Mouse (Mus musculus) midbrain, postnatal 0 days (tissue): Measurements from ENCODE around the gene Gm42715. TPM values are rescaled to one million over a fixed set of nuclear protein-coding genes. Genes with fewer than 3 reads are reported as not detected.
"Not testable (repeated sequence)": the region's sequence is repeated elsewhere in the genome, so short reads cannot be mapped to it uniquely, and the experiment has no call there.

ENCODE experiments used
- ATAC-seq: fragments of 200-750 bp; cut with Nextera tagmentation; 2 replicates; pipeline ENCODE4 v1.8.0; 2017; ENCODE audit warnings: moderate number of reproducible peaks, mild to moderate bottlenecking, moderate TSS enrichment, moderate library complexity; ENCODE audit not compliant: low FRiP score
- DNase-seq: peaks from one replicate; pipeline ENCODE4 v3.0.0-alpha.2; 2015; ENCODE audit warnings: low spot score
- H3K27ac ChIP-seq: fragments of 300-500 bp; sonication (generic); 2 replicates; pipeline ENCODE4 v1.5.1; 2014; ENCODE audit warnings: low read depth, mild to moderate bottlenecking, low read length, mixed read lengths
- H3K27me3 ChIP-seq: fragments of 300-500 bp; sonication (generic); 2 replicates; pipeline ENCODE4 v1.6.1; 2014; ENCODE audit warnings: low read length, control low read depth, mixed read lengths; ENCODE audit not compliant: insufficient read depth
- H3K36me3 ChIP-seq: fragments of 300-500 bp; sonication (generic); 2 replicates; pipeline ENCODE4 v1.6.1; 2014; ENCODE audit warnings: low read length, control low read depth, mixed read lengths; ENCODE audit not compliant: insufficient read depth
- H3K4me1 ChIP-seq: fragments of 300-500 bp; sonication (generic); 2 replicates; pipeline ENCODE4 v1.6.1; 2014; ENCODE audit warnings: mild to moderate bottlenecking, control low read depth, antibody characterized with exemption, low read length, mixed read lengths; ENCODE audit not compliant: insufficient read depth
- H3K4me2 ChIP-seq: fragments of 300-500 bp; sonication (generic); 2 replicates; pipeline ENCODE4 v1.6.1; 2014; ENCODE audit warnings: low read depth, mild to moderate bottlenecking, low read length, mixed read lengths; ENCODE audit not compliant: poor library complexity, severe bottlenecking
- H3K4me3 ChIP-seq: fragments of 300-500 bp; sonication (generic); 2 replicates; pipeline ENCODE4 v1.5.1; 2014; ENCODE audit warnings: low read depth, mild to moderate bottlenecking, low read length, moderate library complexity
- H3K9ac ChIP-seq: fragments of 300-500 bp; sonication (generic); replicated peaks from 2 replicates; pipeline ENCODE4 v1.6.1; 2014; ENCODE audit warnings: mild to moderate bottlenecking, low read length, moderate library complexity, mixed read lengths; ENCODE audit not compliant: poor library complexity, severe bottlenecking
- H3K9me3 ChIP-seq: fragments of 300-500 bp; sonication (generic); 2 replicates; pipeline ENCODE4 v1.6.1; 2016; ENCODE audit warnings: low read length, control low read depth
- CTCF ChIP-seq: IDR thresholded peaks from 2 replicates; pipeline ENCODE4 v1.5.1; 2016; ENCODE audit warnings: antibody characterized with exemption, mild to moderate bottlenecking
- WGBS: fragments of 180-500 bp; shearing (Covaris S2); extraction: QIAGEN DNeasy Blood & Tissue Kit; methylation state at CpG from one replicate; pipeline ENCODE4 v1.1.7; 2014; 5-methylcytosine and 5-hydroxymethylcytosine counted together
- polyA plus RNA-seq: library from polyadenylated mRNA; unstranded; fragments of >200 nt; fragmentation: Nextera tagmentation; extraction: Ambion mirVana; gene quantifications from 2 replicates; pipeline ENCODE4 v1.2.1, GENCODE M21; 2015
- total RNA-seq: library from RNA; depleted of rRNA; stranded (reverse); fragments of >200 nt; gene quantifications from 2 replicates; pipeline ENCODE4 v1.2.3, GENCODE M21; 2014

The Gm42715 gene
- total and polyA plus RNA-seq, 2 experiments from 2014 or later = 11.4 to 19.6 TPM

DNA sequence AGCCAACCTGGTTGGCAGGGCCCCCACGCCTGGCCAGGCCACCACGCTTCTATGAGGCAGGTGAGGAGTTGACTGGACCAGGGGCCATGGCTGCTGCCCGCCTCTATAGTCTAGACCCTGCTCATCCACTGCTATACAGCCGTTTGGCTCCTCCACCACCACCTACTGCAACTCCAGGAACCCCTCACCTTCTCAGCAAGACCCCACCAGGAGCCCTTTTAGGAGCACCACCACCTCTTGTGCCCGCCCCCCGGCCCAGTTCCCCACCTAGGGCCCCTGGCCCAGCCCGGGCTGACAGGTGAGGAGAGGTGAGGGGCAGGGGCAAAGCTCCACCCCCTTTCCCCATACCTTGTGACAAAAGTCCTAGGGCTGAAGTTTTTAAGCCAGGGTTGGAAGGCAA, 29.4 kb upstream of the Gm42715 start:
- no peaks in the 10 kb centered on the region for H3K9me3 ChIP-seq
- no peak; the same call in 1 of the 2 replicates for ATAC-seq
- H3K27ac ChIP-seq = no peak overlapping the region
- no peaks in the 10 kb centered on the region for H3K4me1 ChIP-seq
- no peaks in the 10 kb centered on the region for H3K27me3 ChIP-seq
- H3K4me3 ChIP-seq = no peak overlapping the region
- H3K36me3 ChIP-seq = peaks cover 47% of the 10 kb centered on the region
- TF ChIP-seq CTCF = no peak
- 99% methylated on average over 7 of the region's 7 CpGs for WGBS
- DNase-seq = no peak
- H3K4me2 ChIP-seq = no peak overlapping the region
- no peak overlapping the region for H3K9ac ChIP-seq

DNA sequence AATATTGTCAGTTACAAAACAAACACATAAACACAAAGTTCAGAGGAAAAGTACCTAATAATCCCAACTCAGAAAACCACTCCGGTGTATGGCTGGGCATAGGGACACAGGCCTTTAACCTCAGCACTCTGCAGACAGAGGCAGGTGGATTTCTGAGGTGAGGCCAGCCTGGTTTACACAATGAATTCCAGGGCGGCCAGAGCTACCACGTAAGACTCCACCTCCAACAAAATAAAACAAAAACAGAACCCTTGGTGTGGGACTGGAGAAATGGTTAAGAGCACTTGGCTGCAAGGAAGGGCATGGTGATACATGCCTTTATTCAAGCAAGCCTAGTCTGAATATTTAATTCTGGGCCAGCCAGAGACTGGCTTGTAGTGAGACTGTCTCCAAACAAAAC, 27.5 kb upstream of the Gm42715 start:
- no peak for TF ChIP-seq CTCF
- ATAC-seq (no peak), DNase-seq (no peak)
- Histone ChIP-seq H3K9me3 (no peaks in the 10 kb centered on the region), H3K27me3 (no peaks in the 10 kb centered on the region), H3K4me2 (no peak overlapping the region), H3K36me3 (peaks cover 29% of the 10 kb centered on the region), H3K4me1 (no peaks in the 10 kb centered on the region), H3K4me3 (no peak overlapping the region), H3K9ac (no peak overlapping the region), H3K27ac (no peak overlapping the region)
- WGBS = 91% methylated on average over 3 of the region's 3 CpGs

DNA sequence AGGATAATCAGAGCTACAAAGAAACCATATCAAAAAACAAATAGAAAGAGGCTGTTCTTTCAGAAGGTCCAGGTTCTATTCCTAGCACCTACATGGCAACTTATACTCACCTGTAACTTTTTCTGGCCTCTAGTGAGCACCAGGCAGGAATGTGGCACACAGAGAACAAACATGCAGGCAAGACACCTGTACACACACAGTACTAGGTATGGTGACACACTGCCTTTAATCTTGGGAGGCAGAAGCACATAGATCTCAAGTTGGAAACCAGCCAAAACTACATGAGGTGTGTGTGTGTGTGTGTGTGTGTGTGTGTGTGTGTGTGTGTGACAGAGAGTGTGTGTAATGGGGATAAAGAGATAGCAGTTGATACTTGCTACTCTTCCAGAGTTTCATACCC, 24.7 kb upstream of the Gm42715 start:
- ATAC-seq (no peak), DNase-seq (no peak)
- Histone ChIP-seq H3K4me1 (no peaks in the 10 kb centered on the region), H3K4me3 (no peak overlapping the region), H3K27ac (no peak overlapping the region), H3K36me3 (peaks cover 19% of the 10 kb centered on the region), H3K9ac (no peak overlapping the region), H3K9me3 (no peaks in the 10 kb centered on the region), H3K27me3 (no peaks in the 10 kb centered on the region), H3K4me2 (no peak overlapping the region)
- TF ChIP-seq CTCF = no peak

DNA sequence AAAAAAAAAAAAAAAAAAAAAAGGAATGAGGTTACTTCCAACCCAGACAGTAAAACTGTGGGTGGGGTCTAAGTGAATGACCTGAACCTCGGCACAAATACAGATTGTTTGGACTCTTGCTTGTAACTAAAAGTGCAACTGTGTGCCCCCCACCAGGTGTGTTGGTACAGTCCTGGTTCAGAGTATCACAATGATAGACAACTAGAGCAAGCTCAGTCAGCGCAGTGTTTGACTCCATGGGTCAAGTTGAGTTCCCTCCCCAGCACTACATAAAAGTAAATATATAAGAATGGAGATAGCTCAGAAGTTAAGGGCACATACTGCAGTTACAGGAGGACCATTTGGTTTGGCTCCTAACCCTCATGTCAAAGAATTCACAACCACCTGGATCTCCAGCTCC, 22.0 kb upstream of the Gm42715 start:
- no peaks in the 10 kb centered on the region for H3K9me3 ChIP-seq
- H3K4me3 ChIP-seq = no peak overlapping the region
- WGBS = 88% methylated on average over 2 of the region's 2 CpGs
- TF ChIP-seq CTCF = no peak
- H3K4me1 ChIP-seq = no peaks in the 10 kb centered on the region
- no peak overlapping the region for H3K4me2 ChIP-seq
- H3K36me3 ChIP-seq = no peaks in the 10 kb centered on the region
- no peaks in the 10 kb centered on the region for H3K27me3 ChIP-seq
- ATAC-seq = no peak
- H3K9ac ChIP-seq = no peak overlapping the region
- DNase-seq = no peak
- H3K27ac ChIP-seq = no peak overlapping the region

DNA sequence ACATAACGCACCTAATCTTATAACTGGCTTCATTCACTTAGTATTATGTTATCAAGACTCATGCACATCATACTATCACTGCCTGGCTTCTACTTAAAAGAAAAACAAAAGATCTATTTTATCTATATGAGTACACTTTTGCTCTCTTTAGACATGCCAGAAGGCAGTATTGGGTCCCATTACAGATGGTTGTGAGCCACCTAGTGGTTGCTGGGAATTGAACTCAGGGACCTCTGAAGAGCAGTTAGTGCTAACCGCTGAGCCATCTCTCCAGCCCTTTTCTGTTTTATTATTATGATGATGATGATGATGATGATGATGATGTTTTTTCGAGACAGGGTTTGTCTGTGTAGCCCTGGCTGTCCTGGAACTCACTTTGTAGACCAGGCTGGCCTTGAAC, 21.0 kb upstream of the Gm42715 start:
- H3K9ac ChIP-seq = no peak overlapping the region
- no peaks in the 10 kb centered on the region for H3K36me3 ChIP-seq
- DNase-seq (peak; percentile 43), ATAC-seq (no peak)
- no peaks in the 10 kb centered on the region for H3K4me1 ChIP-seq
- peak; percentile 72 for TF ChIP-seq CTCF
- H3K4me3 ChIP-seq = no peak overlapping the region
- H3K27ac ChIP-seq = no peak overlapping the region
- no peak overlapping the region for H3K4me2 ChIP-seq
- no peaks in the 10 kb centered on the region for H3K27me3 ChIP-seq
- WGBS = 42% methylated on average over 3 of the region's 3 CpGs
- no peaks in the 10 kb centered on the region for H3K9me3 ChIP-seq

DNA sequence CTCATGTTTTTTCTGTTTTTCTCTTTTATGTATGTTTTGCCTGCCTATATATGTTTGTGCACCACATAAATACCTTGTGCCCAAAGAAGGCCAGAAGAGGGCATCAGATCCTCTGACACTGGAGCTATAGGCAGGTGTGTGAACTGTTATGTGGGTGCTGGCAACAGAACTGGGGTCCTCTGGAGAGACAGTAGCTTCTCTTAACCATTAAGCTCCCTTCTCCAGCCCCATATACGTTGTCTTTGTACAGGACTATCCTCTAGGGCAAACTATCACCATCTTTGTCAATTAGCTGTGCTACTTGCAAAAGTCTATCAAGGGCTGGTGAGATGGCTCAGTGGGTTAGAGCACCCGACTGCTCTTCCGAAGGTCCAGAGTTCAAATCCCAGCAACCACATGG, 11.1 kb upstream of the Gm42715 start:
- H3K4me1 ChIP-seq = no peaks in the 10 kb centered on the region
- DNase-seq (no peak), ATAC-seq (no peak)
- TF ChIP-seq CTCF = no peak
- no peaks in the 10 kb centered on the region for H3K36me3 ChIP-seq
- 93% methylated on average over 3 of the region's 3 CpGs for WGBS
- H3K9me3 ChIP-seq = no peaks in the 10 kb centered on the region
- H3K9ac ChIP-seq = no peak overlapping the region
- no peak overlapping the region for H3K27ac ChIP-seq
- H3K4me3 ChIP-seq = no peak overlapping the region
- H3K27me3 ChIP-seq = no peaks in the 10 kb centered on the region
- H3K4me2 ChIP-seq = no peak overlapping the region

DNA sequence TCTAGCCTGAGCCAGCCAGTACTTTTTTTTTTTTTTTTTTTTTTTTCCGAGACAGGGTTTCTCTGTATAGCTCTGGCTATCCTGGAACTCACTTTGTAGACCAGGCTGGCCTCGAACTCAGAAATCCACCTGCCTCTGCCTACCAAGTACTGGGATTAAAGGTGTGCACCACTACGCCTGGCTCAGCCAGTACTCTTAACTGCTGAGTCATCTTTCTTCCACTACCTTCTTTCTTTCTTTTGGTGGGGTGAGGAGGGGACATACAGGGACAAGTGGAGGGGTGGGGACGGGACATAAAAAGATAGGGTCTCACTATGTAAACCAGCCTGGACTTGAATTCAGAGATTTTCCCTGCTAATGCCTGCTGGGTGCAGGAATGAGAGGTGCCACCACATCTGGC, 9.6 kb upstream of the Gm42715 start:
- 80% methylated on average over 4 of the region's 4 CpGs for WGBS
- not testable (repeated sequence) for H3K4me2 ChIP-seq, H3K4me1 ChIP-seq, H3K9me3 ChIP-seq, H3K27ac ChIP-seq, H3K27me3 ChIP-seq, H3K9ac ChIP-seq, H3K4me3 ChIP-seq, ATAC-seq, DNase-seq, H3K36me3 ChIP-seq
